Mouse (Mus musculus) MEL (cell line): ENCODE measurements around the gene Prss56.

Source experiments
- BHLHE40 ChIP-seq: IDR thresholded peaks from 2 replicates; pipeline ENCODE4 v1.6.1; 2012; ENCODE audit warnings: low read depth, mild to moderate bottlenecking, inconsistent platforms, low read length, improper control_type of control experiment, borderline replicate concordance
- CTCF ChIP-seq, 3 experiments: IDR thresholded peaks in 2 of 3; conservative IDR thresholded peaks in 1 of 3; 2 replicates each; pipeline ENCODE4 v1.5.1; 2011 to 2012; ENCODE audit warnings: low read length in 3 of 3, low read depth in 2 of 3, mild to moderate bottlenecking in 2 of 3, improper control_type of control experiment in 1 of 3, inconsistent platforms in 1 of 3, mixed read lengths in 1 of 3, moderate library complexity in 1 of 3; ENCODE audit not compliant: control insufficient read depth in 1 of 3, insufficient read depth in 1 of 3, poor library complexity in 1 of 3, severe bottlenecking in 1 of 3
- EP300 ChIP-seq, 2 experiments: IDR thresholded peaks; 2 replicates each; pipeline ENCODE4 v1.6.1; 2011; ENCODE audit warnings: improper control_type of control experiment in 2 of 2, low read length in 2 of 2, low read depth in 1 of 2, mild to moderate bottlenecking in 1 of 2
- HCFC1 ChIP-seq: IDR thresholded peaks from 2 replicates; pipeline ENCODE4 v1.6.1; 2012; ENCODE audit warnings: low read depth, mild to moderate bottlenecking, inconsistent platforms, low read length, improper control_type of control experiment, moderate library complexity
- POLR2A ChIP-seq, 2 experiments: IDR thresholded peaks; 2 replicates each; pipeline ENCODE4 v1.6.1; 2011 to 2012; ENCODE audit warnings: low read length in 2 of 2, mild to moderate bottlenecking in 2 of 2, control low read depth in 1 of 2, improper control_type of control experiment in 1 of 2, low read depth in 1 of 2, moderate library complexity in 1 of 2; ENCODE audit not compliant: control insufficient read depth in 1 of 2, insufficient read depth in 1 of 2, poor library complexity in 1 of 2
- POLR2AphosphoS2 ChIP-seq: IDR thresholded peaks from 2 replicates; pipeline ENCODE4 v1.6.1; 2011; ENCODE audit warnings: low read length, improper control_type of control experiment
- POLR2AphosphoS5 ChIP-seq: IDR thresholded peaks from 2 replicates; pipeline ENCODE4 v1.6.1; 2012; ENCODE audit warnings: low read depth, borderline replicate concordance, mild to moderate bottlenecking, inconsistent platforms, low read length, moderate library complexity, mixed read lengths
- RCOR1 ChIP-seq: IDR thresholded peaks from 2 replicates; pipeline ENCODE4 v1.6.1; 2012; ENCODE audit warnings: low read depth, mild to moderate bottlenecking, inconsistent platforms, low read length, improper control_type of control experiment
- TBP ChIP-seq: IDR thresholded peaks from 2 replicates; pipeline ENCODE4 v1.8.0; 2011; ENCODE audit warnings: low read depth, low read length, improper control_type of control experiment

- TF ChIP-seq POLR2A (IDR thresholded peaks at IDR 0.05; ENCODE audit: control insufficient read depth in 1 of 2, insufficient read depth in 1 of 2, low read depth in 1 of 2, low read length in 2 of 2, poor library complexity in 1 of 2) (no peak), BHLHE40 (no peak), POLR2AphosphoS2 (no peak), CTCF (IDR thresholded peaks at IDR 0.05 in 2 of 3, conservative IDR thresholded peaks at IDR 0.05 in 1 of 3; ENCODE audit: control insufficient read depth in 1 of 3, insufficient read depth in 1 of 3, low read depth in 2 of 3, low read length in 3 of 3, poor library complexity in 1 of 3, severe bottlenecking in 1 of 3) (no peak), TBP (no peak), HCFC1 (no peak), EP300 (IDR thresholded peaks at IDR 0.05; ENCODE audit: low read depth in 1 of 2, low read length in 2 of 2) (no peak), POLR2AphosphoS5 (no peak), RCOR1 (no peak)
Measured at GRCm38 (mm10) chr1:87230606-87231005, 47.5 kb downstream of the Prss56 start.
